Mouse (Mus musculus): Measurements from ENCODE around the gene Tesk2. TPM values are rescaled to one million over a fixed set of nuclear protein-coding genes. Genes with fewer than 3 reads are reported as not detected.
"Not testable (repeated sequence)": the region's sequence is repeated elsewhere in the genome, so short reads cannot be mapped to it uniquely, and the experiment has no call there.

The Tesk2 gene
- total and polyA plus RNA-seq, 3 experiments = 3.5 to 7.0 (median 5.8) TPM

- no peak overlapping the region for H3K4me2 ChIP-seq (ENCODE audit: insufficient read depth, low read depth, poor library complexity, severe bottlenecking)
- TF ChIP-seq SMC3 (IDR thresholded peaks at IDR 0.05; ENCODE audit: low read depth, low read length) = no peak
- in situ Hi-C loops (cut with MboI; ENCODE audit: low pct_ligation_motif_present, low pct_unique_long_range_greater_than_20kb, low sequenced_read_pairs) = no loop called here
- peaks cover 0 to 7% of the 10 kb centered on the region in 2 experiments; a peak in 2 of 4 replicates for H3K4me1 ChIP-seq (ENCODE audit: control insufficient read depth in 1 of 2, insufficient read depth in 2 of 2)
- no peaks in the 10 kb centered on the region for H3K79me2 ChIP-seq (replicated peaks; ENCODE audit: control insufficient read depth, extremely low read depth, insufficient read depth, poor library complexity, severe bottlenecking)
- no peak overlapping the region for H3K4me3 ChIP-seq (replicated peaks in 1 of 3; ENCODE audit: low read depth in 2 of 3, low read length in 2 of 3, poor library complexity in 1 of 3)
- DNase-seq (ENCODE audit: extremely low read depth) = no peak
- dilution Hi-C loops (cut with MboI; ENCODE audit: extremely low pct_ligation_motif_present, extremely low pct_unique_long_range_greater_than_20kb, low sequenced_read_pairs) = no loop called here
- no peaks in the 10 kb centered on the region for H3K36me3 ChIP-seq (replicated peaks in 1 of 2; ENCODE audit: control insufficient read depth in 1 of 2, insufficient read depth in 1 of 2, low read length in 1 of 2)
- no peaks in the 10 kb centered on the region for H3K27me3 ChIP-seq (replicated peaks)
- H3K9ac ChIP-seq (ENCODE audit: insufficient read depth, low read depth) = no peak overlapping the region
- no peak overlapping the region for H3K27ac ChIP-seq (ENCODE audit: insufficient read depth, low read depth)
- H3K9me3 ChIP-seq (replicated peaks; ENCODE audit: low read length) = no peaks in the 10 kb centered on the region
Measured at GRCm38 (mm10) chr4:116829364-116830069, 108.8 kb downstream of the Tesk2 start.

- Histone ChIP-seq H3K36me3 (replicated peaks in 1 of 2; ENCODE audit: control insufficient read depth in 1 of 2, insufficient read depth in 1 of 2, low read length in 1 of 2) (no peaks in the 10 kb centered on the region), H3K79me2 (replicated peaks; ENCODE audit: control insufficient read depth, extremely low read depth, insufficient read depth, poor library complexity, severe bottlenecking) (no peaks in the 10 kb centered on the region), H3K4me3 (replicated peaks in 1 of 3; ENCODE audit: low read depth in 2 of 3, low read length in 2 of 3, poor library complexity in 1 of 3) (no peak overlapping the region), H3K27ac (ENCODE audit: insufficient read depth, low read depth) (no peak overlapping the region), H3K9ac (ENCODE audit: insufficient read depth, low read depth) (no peak overlapping the region), H3K9me3 (replicated peaks; ENCODE audit: low read length) (no peaks in the 10 kb centered on the region), H3K4me2 (ENCODE audit: insufficient read depth, low read depth, poor library complexity, severe bottlenecking) (no peak overlapping the region), H3K27me3 (replicated peaks) (no peaks in the 10 kb centered on the region), H3K4me1 (ENCODE audit: control insufficient read depth in 1 of 2, insufficient read depth in 2 of 2) (peaks cover 0 to 7% of the 10 kb centered on the region in 2 experiments; a peak in 2 of 4 replicates)
- dilution Hi-C loops (cut with MboI; ENCODE audit: extremely low pct_ligation_motif_present, extremely low pct_unique_long_range_greater_than_20kb, low sequenced_read_pairs) (no loop called here), in situ Hi-C loops (cut with MboI; ENCODE audit: low pct_ligation_motif_present, low pct_unique_long_range_greater_than_20kb, low sequenced_read_pairs) (no loop called here)
- TF ChIP-seq CTCF (conservative IDR thresholded peaks at IDR 0.05 in 1 of 2, IDR thresholded peaks at IDR 0.05 in 1 of 2; ENCODE audit: low read depth in 2 of 2, low read length in 2 of 2) (no peak), ELF1 (IDR thresholded peaks at IDR 0.05; ENCODE audit: low read depth, low read length) (no peak), HCFC1 (IDR thresholded peaks at IDR 0.05; ENCODE audit: low read depth, low read length) (no peak), UBTF (IDR thresholded peaks at IDR 0.05; ENCODE audit: low read depth, low read length) (no peak), TBP (conservative IDR thresholded peaks at IDR 0.05; ENCODE audit: low read depth, low read length) (no peak), ZKSCAN1 (IDR thresholded peaks at IDR 0.05; ENCODE audit: borderline replicate concordance, low read depth, low read length) (no peak)
- no peak for DNase-seq (ENCODE audit: extremely low read depth)
Measured at GRCm38 (mm10) chr4:116830070-116830368, 109.3 kb downstream of the Tesk2 start.

- Histone ChIP-seq H3K79me2 (replicated peaks; ENCODE audit: control insufficient read depth, extremely low read depth, insufficient read depth, poor library complexity, severe bottlenecking) (no peaks in the 10 kb centered on the region), H3K4me1 (ENCODE audit: control insufficient read depth in 1 of 2, insufficient read depth in 2 of 2) (no peaks in the 10 kb centered on the region), H3K27ac (ENCODE audit: insufficient read depth, low read depth) (no peak overlapping the region), H3K4me3 (replicated peaks in 1 of 3; ENCODE audit: low read depth in 2 of 3, low read length in 2 of 3, poor library complexity in 1 of 3) (no peak overlapping the region), H3K27me3 (replicated peaks) (no peaks in the 10 kb centered on the region), H3K4me2 (ENCODE audit: insufficient read depth, low read depth, poor library complexity, severe bottlenecking) (no peak overlapping the region), H3K36me3 (replicated peaks in 1 of 2; ENCODE audit: control insufficient read depth in 1 of 2, insufficient read depth in 1 of 2, low read length in 1 of 2) (no peaks in the 10 kb centered on the region), H3K9ac (ENCODE audit: insufficient read depth, low read depth) (no peak overlapping the region), H3K9me3 (replicated peaks; ENCODE audit: low read length) (no peaks in the 10 kb centered on the region)
- DNase-seq (ENCODE audit: extremely low read depth) = no peak
- no peak for TF ChIP-seq MAX (IDR thresholded peaks at IDR 0.05; ENCODE audit: low read length)
- TF ChIP-seq CHD1 (IDR thresholded peaks at IDR 0.05; ENCODE audit: low read depth, low read length) = no peak
- TF ChIP-seq JUN (IDR thresholded peaks at IDR 0.05; ENCODE audit: insufficient read depth, low read depth, low read length) = no peak
- no peak for TF ChIP-seq MXI1 (IDR thresholded peaks at IDR 0.05; ENCODE audit: low read depth, low read length)
- TF ChIP-seq BHLHE40 (IDR thresholded peaks at IDR 0.05; ENCODE audit: low read depth, low read length) = no peak
- no peak for TF ChIP-seq ZMIZ1 (IDR thresholded peaks at IDR 0.05; ENCODE audit: low read depth, low read length)
- TF ChIP-seq CHD2 (IDR thresholded peaks at IDR 0.05; ENCODE audit: low read length) = no peak
- no peak for TF ChIP-seq MAFK (IDR thresholded peaks at IDR 0.05; ENCODE audit: insufficient replicate concordance, low read length)
- no peak for TF ChIP-seq ZKSCAN1 (IDR thresholded peaks at IDR 0.05; ENCODE audit: borderline replicate concordance, low read depth, low read length)
- TF ChIP-seq RAD21 (IDR thresholded peaks at IDR 0.05; ENCODE audit: low read depth, low read length) = no peak
- no peak for TF ChIP-seq TBP (conservative IDR thresholded peaks at IDR 0.05; ENCODE audit: low read depth, low read length)
- in situ Hi-C loops (cut with MboI; ENCODE audit: low pct_ligation_motif_present, low pct_unique_long_range_greater_than_20kb, low sequenced_read_pairs) (no loop called here), dilution Hi-C loops (cut with MboI; ENCODE audit: extremely low pct_ligation_motif_present, extremely low pct_unique_long_range_greater_than_20kb, low sequenced_read_pairs) (no loop called here)
Measured at GRCm38 (mm10) chr4:116838999-116839398, 118.3 kb downstream of the Tesk2 start.

GRCm38 (mm10) chr4:116840096-116840495 is 119.3 kb downstream of the Tesk2 start:
- DNase-seq (ENCODE audit: extremely low read depth); H3K4me1 ChIP-seq (ENCODE audit: control insufficient read depth in 1 of 2, insufficient read depth in 2 of 2); H3K27ac ChIP-seq (ENCODE audit: insufficient read depth, low read depth); dilution Hi-C loops (cut with MboI; ENCODE audit: extremely low pct_ligation_motif_present, extremely low pct_unique_long_range_greater_than_20kb, low sequenced_read_pairs); H3K9me3 ChIP-seq (replicated peaks; ENCODE audit: low read length); H3K9ac ChIP-seq (ENCODE audit: insufficient read depth, low read depth); H3K36me3 ChIP-seq (replicated peaks in 1 of 2; ENCODE audit: control insufficient read depth in 1 of 2, insufficient read depth in 1 of 2, low read length in 1 of 2); H3K4me3 ChIP-seq (replicated peaks in 1 of 3; ENCODE audit: low read depth in 2 of 3, low read length in 2 of 3, poor library complexity in 1 of 3); in situ Hi-C loops (cut with MboI; ENCODE audit: low pct_ligation_motif_present, low pct_unique_long_range_greater_than_20kb, low sequenced_read_pairs); H3K79me2 ChIP-seq (replicated peaks; ENCODE audit: control insufficient read depth, extremely low read depth, insufficient read depth, poor library complexity, severe bottlenecking); H3K27me3 ChIP-seq (replicated peaks); H3K4me2 ChIP-seq (ENCODE audit: insufficient read depth, low read depth, poor library complexity, severe bottlenecking): not testable (repeated sequence)
